Mouse (Mus musculus): ENCODE measurements around the gene C4bp. TPM values are rescaled to one million over a fixed set of nuclear protein-coding genes. Genes with fewer than 3 reads are reported as not detected.

C4bp gene
- polyA plus RNA-seq, 1 experiment, result not detected

DNA sequence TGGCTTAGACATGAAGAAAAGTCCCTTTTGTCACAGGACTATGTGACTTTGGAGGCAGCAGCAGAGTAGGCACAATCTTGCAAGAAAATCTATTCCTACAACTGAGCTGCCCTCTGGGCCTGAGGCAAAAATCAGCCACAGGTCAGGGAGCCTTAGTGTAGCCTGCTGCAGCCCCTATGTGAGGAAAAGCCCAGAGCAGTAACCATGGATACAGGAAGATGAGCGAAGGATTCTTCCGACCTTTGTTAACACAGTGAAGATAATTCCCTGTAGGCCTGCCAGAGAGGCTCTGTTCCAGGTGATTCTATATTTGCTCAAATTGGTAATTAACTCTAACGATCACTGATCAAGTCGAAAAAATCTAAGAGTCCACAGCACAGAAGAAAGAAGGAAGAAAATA lies 17.3 kb downstream of the C4bp start:
- Histone ChIP-seq H3ac (ENCODE audit: control insufficient read depth, insufficient read length) (no peak overlapping the region), H3K79me2 (ENCODE audit: control insufficient read depth, insufficient read depth) (no peaks in the 10 kb centered on the region), H3K27me3 (ENCODE audit: control insufficient read depth, insufficient read depth, insufficient read length) (no peaks in the 10 kb centered on the region), H3K4me3 (no peak overlapping the region), H3K36me3 (ENCODE audit: control insufficient read depth, insufficient read depth) (no peaks in the 10 kb centered on the region), H3K4me2 (ENCODE audit: low read depth) (no peak overlapping the region)
- TF ChIP-seq REST (IDR thresholded peaks at IDR 0.05; ENCODE audit: insufficient read depth, insufficient read length) (no peak), POLR2A (IDR thresholded peaks at IDR 0.05; ENCODE audit: insufficient read length, low read depth) (no peak), POLR2AphosphoS2 (IDR thresholded peaks at IDR 0.05; ENCODE audit: insufficient read length, low read depth) (no peak), TCF3 (IDR thresholded peaks at IDR 0.05; ENCODE audit: insufficient read length, low read depth) (no peak), TCF12 (IDR thresholded peaks at IDR 0.05; ENCODE audit: insufficient read depth, poor library complexity, severe bottlenecking) (no peak), USF1 (IDR thresholded peaks at IDR 0.05; ENCODE audit: low read depth) (no peak), MYOD1 (IDR thresholded peaks at IDR 0.05; ENCODE audit: control insufficient read depth in 1 of 3, insufficient read length in 2 of 3, low read depth in 2 of 3) (no peak), E2F4 (IDR thresholded peaks at IDR 0.05; ENCODE audit: insufficient read depth) (no peak), MAX (IDR thresholded peaks at IDR 0.05; ENCODE audit: low read depth) (no peak), MYOG (IDR thresholded peaks at IDR 0.05; ENCODE audit: control insufficient read depth in 1 of 3, insufficient read depth in 1 of 3, insufficient read length in 2 of 3, low read depth in 2 of 3) (no peak), CEBPB (IDR thresholded peaks at IDR 0.05; ENCODE audit: insufficient read depth, poor library complexity, severe bottlenecking) (no peak), SRF (IDR thresholded peaks at IDR 0.05; ENCODE audit: control insufficient read depth, insufficient read length, low read depth) (no peak)

DNA sequence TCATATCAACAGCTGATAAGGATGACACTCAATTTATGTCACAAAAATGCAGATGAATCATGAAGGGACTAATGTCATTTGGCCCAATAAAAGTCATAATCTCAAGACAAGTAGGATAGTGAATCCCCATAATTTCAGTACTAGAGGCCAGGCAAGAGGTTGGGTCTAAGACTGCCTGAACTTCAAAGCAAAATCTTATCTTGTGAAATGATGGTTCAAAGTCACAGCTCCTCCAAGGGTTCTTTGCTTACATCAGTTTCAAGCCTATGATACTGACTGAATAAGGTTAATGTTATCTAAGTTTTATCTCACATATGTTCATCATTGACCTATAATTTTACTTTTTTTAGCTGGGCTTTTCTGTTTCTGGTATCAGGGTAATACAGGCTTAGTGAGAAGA lies 20.5 kb downstream of the C4bp start:
- Histone ChIP-seq H3K4me3 (no peak overlapping the region), H3K4me2 (ENCODE audit: low read depth) (no peak overlapping the region), H3K27me3 (ENCODE audit: control insufficient read depth, insufficient read depth, insufficient read length) (no peaks in the 10 kb centered on the region), H3K79me2 (ENCODE audit: control insufficient read depth, insufficient read depth) (no peaks in the 10 kb centered on the region), H3ac (ENCODE audit: control insufficient read depth, insufficient read length) (no peak overlapping the region), H3K36me3 (ENCODE audit: control insufficient read depth, insufficient read depth) (no peaks in the 10 kb centered on the region)
- TF ChIP-seq TCF3 (IDR thresholded peaks at IDR 0.05; ENCODE audit: insufficient read length, low read depth) (no peak), CEBPB (IDR thresholded peaks at IDR 0.05; ENCODE audit: insufficient read depth, poor library complexity, severe bottlenecking) (no peak), MAX (IDR thresholded peaks at IDR 0.05; ENCODE audit: low read depth) (no peak), POLR2AphosphoS2 (IDR thresholded peaks at IDR 0.05; ENCODE audit: insufficient read length, low read depth) (no peak), REST (IDR thresholded peaks at IDR 0.05; ENCODE audit: insufficient read depth, insufficient read length) (no peak), POLR2A (IDR thresholded peaks at IDR 0.05; ENCODE audit: insufficient read length, low read depth) (no peak), MYOD1 (IDR thresholded peaks at IDR 0.05; ENCODE audit: control insufficient read depth in 1 of 3, insufficient read length in 2 of 3, low read depth in 2 of 3) (no peak), USF1 (IDR thresholded peaks at IDR 0.05; ENCODE audit: low read depth) (no peak), SRF (IDR thresholded peaks at IDR 0.05; ENCODE audit: control insufficient read depth, insufficient read length, low read depth) (no peak), MYOG (IDR thresholded peaks at IDR 0.05; ENCODE audit: control insufficient read depth in 1 of 3, insufficient read depth in 1 of 3, insufficient read length in 2 of 3, low read depth in 2 of 3) (no peak)

DNA sequence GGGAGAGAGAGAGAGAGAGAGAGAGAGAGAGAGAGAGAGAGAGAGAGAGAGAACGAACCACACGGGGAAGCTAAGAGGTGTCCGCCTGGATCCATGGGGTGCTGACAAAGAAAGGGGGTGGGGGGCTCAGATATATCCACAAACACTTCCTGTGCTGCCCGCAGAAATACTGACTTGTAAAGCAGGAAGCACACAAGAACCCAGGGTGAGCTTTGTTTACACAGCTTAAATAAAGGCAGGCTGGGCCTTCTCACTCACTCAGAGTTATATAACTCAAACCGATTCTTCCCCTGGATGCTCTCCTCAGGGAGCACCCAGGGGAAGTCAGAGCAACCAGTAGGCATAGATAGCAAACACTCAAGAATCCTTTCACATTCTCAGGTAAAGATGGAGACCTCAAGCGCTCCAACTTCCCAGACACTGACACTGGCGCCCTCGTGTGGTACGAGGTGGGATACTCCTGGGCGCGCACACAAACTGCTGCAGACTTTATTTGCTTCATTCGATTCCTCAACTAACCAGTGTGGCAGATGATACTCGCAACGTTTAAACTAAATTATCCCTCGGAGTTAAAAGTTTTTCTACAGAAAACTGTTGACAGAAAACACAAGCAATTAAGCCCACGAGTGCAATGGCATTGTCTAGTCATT lies 27.5 kb downstream of the C4bp start:
- Histone ChIP-seq H3ac (ENCODE audit: control insufficient read depth, insufficient read length) (no peak overlapping the region), H3K36me3 (ENCODE audit: control insufficient read depth, insufficient read depth) (no peaks in the 10 kb centered on the region), H3K4me3 (no peak overlapping the region), H3K27me3 (ENCODE audit: control insufficient read depth, insufficient read depth, insufficient read length) (no peaks in the 10 kb centered on the region), H3K79me2 (ENCODE audit: control insufficient read depth, insufficient read depth) (no peaks in the 10 kb centered on the region), H3K4me2 (ENCODE audit: low read depth) (no peak overlapping the region)
- no peak for TF ChIP-seq TCF12 (IDR thresholded peaks at IDR 0.05; ENCODE audit: insufficient read depth, poor library complexity, severe bottlenecking)
- no peak for TF ChIP-seq POLR2AphosphoS2 (IDR thresholded peaks at IDR 0.05; ENCODE audit: insufficient read length, low read depth)
- TF ChIP-seq SRF (IDR thresholded peaks at IDR 0.05; ENCODE audit: control insufficient read depth, insufficient read length, low read depth), result no peak
- no peak for TF ChIP-seq CEBPB (IDR thresholded peaks at IDR 0.05; ENCODE audit: insufficient read depth, poor library complexity, severe bottlenecking)
- TF ChIP-seq USF1 (IDR thresholded peaks at IDR 0.05; ENCODE audit: low read depth), result no peak
- TF ChIP-seq POLR2A (IDR thresholded peaks at IDR 0.05; ENCODE audit: insufficient read length, low read depth), result no peak
- no peak for TF ChIP-seq TCF3 (IDR thresholded peaks at IDR 0.05; ENCODE audit: insufficient read length, low read depth)
- TF ChIP-seq MYOG (IDR thresholded peaks at IDR 0.05; ENCODE audit: control insufficient read depth in 1 of 3, insufficient read depth in 1 of 3, insufficient read length in 2 of 3, low read depth in 2 of 3), result no peak
- TF ChIP-seq E2F4 (IDR thresholded peaks at IDR 0.05; ENCODE audit: insufficient read depth), result no peak
- no peak for TF ChIP-seq REST (IDR thresholded peaks at IDR 0.05; ENCODE audit: insufficient read depth, insufficient read length)
- TF ChIP-seq MAX (IDR thresholded peaks at IDR 0.05; ENCODE audit: low read depth), result no peak
- TF ChIP-seq MYOD1 (IDR thresholded peaks at IDR 0.05; ENCODE audit: control insufficient read depth in 1 of 3, insufficient read length in 2 of 3, low read depth in 2 of 3), result no peak

- Histone ChIP-seq H3K27me3 (ENCODE audit: control insufficient read depth, insufficient read depth, insufficient read length) (no peaks in the 10 kb centered on the region), H3K4me3 (no peak overlapping the region), H3K36me3 (ENCODE audit: control insufficient read depth, insufficient read depth) (no peaks in the 10 kb centered on the region), H3K79me2 (ENCODE audit: control insufficient read depth, insufficient read depth) (no peaks in the 10 kb centered on the region), H3K4me2 (ENCODE audit: low read depth) (no peak overlapping the region), H3ac (ENCODE audit: control insufficient read depth, insufficient read length) (no peak overlapping the region)
- TF ChIP-seq MYOG (IDR thresholded peaks at IDR 0.05; ENCODE audit: control insufficient read depth in 1 of 3, insufficient read depth in 1 of 3, insufficient read length in 2 of 3, low read depth in 2 of 3) (no peak), USF1 (IDR thresholded peaks at IDR 0.05; ENCODE audit: low read depth) (no peak), REST (IDR thresholded peaks at IDR 0.05; ENCODE audit: insufficient read depth, insufficient read length) (no peak), TCF12 (IDR thresholded peaks at IDR 0.05; ENCODE audit: insufficient read depth, poor library complexity, severe bottlenecking) (no peak), E2F4 (IDR thresholded peaks at IDR 0.05; ENCODE audit: insufficient read depth) (no peak), MAX (IDR thresholded peaks at IDR 0.05; ENCODE audit: low read depth) (no peak), CEBPB (IDR thresholded peaks at IDR 0.05; ENCODE audit: insufficient read depth, poor library complexity, severe bottlenecking) (no peak), TCF3 (IDR thresholded peaks at IDR 0.05; ENCODE audit: insufficient read length, low read depth) (no peak), MYOD1 (IDR thresholded peaks at IDR 0.05; ENCODE audit: control insufficient read depth in 1 of 3, insufficient read length in 2 of 3, low read depth in 2 of 3) (no peak), SRF (IDR thresholded peaks at IDR 0.05; ENCODE audit: control insufficient read depth, insufficient read length, low read depth) (no peak), POLR2A (IDR thresholded peaks at IDR 0.05; ENCODE audit: insufficient read length, low read depth) (no peak), POLR2AphosphoS2 (IDR thresholded peaks at IDR 0.05; ENCODE audit: insufficient read length, low read depth) (no peak)
Measured at GRCm38 (mm10) chr1:130633316-130633715, 28.1 kb downstream of the C4bp start.

Measured in myocyte (in vitro differentiated cells).